Mouse (Mus musculus): ENCODE data around the gene Eml6. TPM values are rescaled to one million over a fixed set of nuclear protein-coding genes. Genes with fewer than 3 reads are reported as not detected.

The Eml6 gene
- polyA plus RNA-seq, 2 experiments, result 0.09 to 0.55 TPM

DNA sequence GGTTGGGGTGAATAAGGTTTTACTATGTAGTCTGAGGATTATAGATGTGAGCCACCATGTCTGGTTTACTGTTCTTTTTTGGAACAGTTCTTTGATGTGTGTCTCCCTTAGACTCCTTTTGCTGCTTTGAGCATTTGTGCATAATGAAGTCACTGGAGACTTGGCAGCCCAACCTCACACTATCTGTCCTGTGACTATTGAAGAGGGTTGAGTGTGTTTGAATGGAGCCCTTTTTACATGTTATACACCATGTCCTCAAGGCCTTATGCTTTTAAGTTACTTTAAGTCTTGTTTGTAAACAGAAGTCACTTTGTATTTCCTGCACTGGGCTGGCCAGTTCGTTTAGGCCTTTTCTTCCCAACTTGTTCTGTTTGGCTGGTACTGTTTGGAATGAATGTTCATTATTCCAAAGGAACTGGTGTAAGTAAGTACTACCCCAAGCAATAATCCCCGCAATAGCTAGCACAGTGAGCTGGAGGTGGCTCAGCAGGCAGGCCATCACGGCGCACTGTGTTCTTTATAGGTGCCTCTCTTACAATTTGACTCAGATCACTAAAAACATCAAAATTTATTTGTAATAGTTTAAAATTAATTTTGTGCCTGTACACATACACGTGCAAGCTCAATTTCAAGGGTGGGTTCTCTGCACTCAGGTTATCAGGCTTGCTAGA, 280.9 kb downstream of the Eml6 start:
- no peak overlapping the region for H3K4me3 ChIP-seq (ENCODE audit: insufficient read depth in 1 of 2, low read depth in 2 of 2, low read length in 2 of 2)
- no peaks in the 10 kb centered on the region for H3K4me1 ChIP-seq (replicated peaks; ENCODE audit: control insufficient read depth in 2 of 2, insufficient read depth in 2 of 2, low read length in 1 of 2)
- no peak for ATAC-seq (ENCODE audit: insufficient read depth)
- WGBS (ENCODE audit: insufficient replicate concordance), result 78% methylated on average over 5 of the region's 5 CpGs
- H3K9me3 ChIP-seq (ENCODE audit: control insufficient read depth, low read length), result no peaks in the 10 kb centered on the region
- no peaks in the 10 kb centered on the region for H3K27me3 ChIP-seq (ENCODE audit: control insufficient read depth, insufficient read depth, low read length)
- no peaks in the 10 kb centered on the region; the same call in 1 of the 2 replicates for H3K36me3 ChIP-seq (replicated peaks; ENCODE audit: control insufficient read depth, insufficient read depth, low read depth)
- no peak overlapping the region for H3K27ac ChIP-seq
- TF ChIP-seq CTCF (IDR thresholded peaks at IDR 0.05; ENCODE audit: low read depth) (no peak), EP300 (IDR thresholded peaks at IDR 0.05; ENCODE audit: low read depth) (no peak)
- DNase-seq (ENCODE audit: low read depth in 3 of 3, low spot score in 3 of 3), result no peak
- no peak overlapping the region for H3K9ac ChIP-seq (replicated peaks)
- no peak overlapping the region for H3K4me2 ChIP-seq (ENCODE audit: low read depth)

DNA sequence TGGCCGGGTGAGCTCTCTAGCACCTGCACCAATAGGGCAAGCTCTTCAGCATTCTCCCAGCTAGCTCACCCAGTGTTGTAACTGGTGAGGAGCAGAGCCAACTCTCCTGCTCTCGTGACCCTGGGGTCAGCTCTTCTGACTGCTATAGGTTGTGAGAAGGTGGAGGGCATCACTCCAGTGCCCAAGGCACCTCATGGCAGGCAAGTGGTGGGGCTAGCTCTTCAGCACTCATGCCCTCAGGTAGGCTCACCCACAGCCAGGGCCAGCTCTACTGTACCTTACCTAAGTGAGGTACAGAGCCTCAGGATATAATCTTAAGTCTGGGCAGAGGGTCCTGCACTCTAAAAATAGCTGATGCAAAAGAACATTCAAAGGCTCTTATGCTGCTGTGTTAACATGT, 286.1 kb downstream of the Eml6 start:
- ATAC-seq (ENCODE audit: insufficient read depth) (no peak), DNase-seq (ENCODE audit: low read depth in 3 of 3, low spot score in 3 of 3) (no peak)
- no peak for TF ChIP-seq EP300 (IDR thresholded peaks at IDR 0.05; ENCODE audit: low read depth)
- no peak for TF ChIP-seq CTCF (IDR thresholded peaks at IDR 0.05; ENCODE audit: low read depth)
- no peaks in the 10 kb centered on the region; the same call in 1 of the 2 replicates for H3K36me3 ChIP-seq (replicated peaks; ENCODE audit: control insufficient read depth, insufficient read depth, low read depth)
- WGBS (ENCODE audit: insufficient replicate concordance), result 77% methylated on average over 2 of the region's 2 CpGs
- H3K9ac ChIP-seq (replicated peaks), result no peak overlapping the region
- no peak overlapping the region for H3K4me3 ChIP-seq (ENCODE audit: insufficient read depth in 1 of 2, low read depth in 2 of 2, low read length in 2 of 2)
- no peaks in the 10 kb centered on the region for H3K27me3 ChIP-seq (ENCODE audit: control insufficient read depth, insufficient read depth, low read length)
- H3K4me1 ChIP-seq (replicated peaks; ENCODE audit: control insufficient read depth in 2 of 2, insufficient read depth in 2 of 2, low read length in 1 of 2), result no peaks in the 10 kb centered on the region
- H3K9me3 ChIP-seq (ENCODE audit: control insufficient read depth, low read length), result no peaks in the 10 kb centered on the region
- H3K27ac ChIP-seq, result no peak overlapping the region
- no peak overlapping the region for H3K4me2 ChIP-seq (ENCODE audit: low read depth)

DNA sequence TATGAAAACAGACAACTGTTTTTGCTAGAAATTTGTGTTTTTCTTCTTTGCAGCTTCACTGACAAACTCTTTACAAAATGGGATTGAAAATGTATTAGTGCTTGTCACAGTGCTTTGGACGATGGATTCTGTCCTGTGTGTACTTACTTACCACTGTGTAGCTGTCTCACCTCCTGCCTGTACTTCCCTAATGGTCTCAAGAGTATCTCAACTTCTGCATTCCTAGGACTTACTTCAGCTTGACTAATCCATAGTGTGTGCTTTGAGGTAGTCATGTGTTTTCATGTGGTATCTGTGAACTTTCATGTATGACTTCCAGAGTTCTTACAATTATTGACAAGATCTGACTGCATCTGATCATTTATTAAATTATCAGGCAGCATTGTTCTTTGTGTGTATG, 297.9 kb downstream of the Eml6 start:
- H3K9ac ChIP-seq (replicated peaks), result no peak overlapping the region
- no peak for ATAC-seq (ENCODE audit: insufficient read depth)
- H3K9me3 ChIP-seq (ENCODE audit: control insufficient read depth, low read length), result no peaks in the 10 kb centered on the region
- no peaks in the 10 kb centered on the region for H3K27me3 ChIP-seq (ENCODE audit: control insufficient read depth, insufficient read depth, low read length)
- no peak overlapping the region for H3K4me2 ChIP-seq (ENCODE audit: low read depth)
- TF ChIP-seq CTCF (IDR thresholded peaks at IDR 0.05; ENCODE audit: low read depth) (no peak), EP300 (IDR thresholded peaks at IDR 0.05; ENCODE audit: low read depth) (no peak)
- no peak overlapping the region for H3K27ac ChIP-seq
- DNase-seq (ENCODE audit: low read depth in 3 of 3, low spot score in 3 of 3), result no peak
- no peaks in the 10 kb centered on the region for H3K4me1 ChIP-seq (replicated peaks; ENCODE audit: control insufficient read depth in 2 of 2, insufficient read depth in 2 of 2, low read length in 1 of 2)
- no peak overlapping the region for H3K4me3 ChIP-seq (ENCODE audit: insufficient read depth in 1 of 2, low read depth in 2 of 2, low read length in 2 of 2)
- WGBS (ENCODE audit: insufficient replicate concordance), result 30% methylated on average over 1 of the region's 1 CpGs
- H3K36me3 ChIP-seq (replicated peaks; ENCODE audit: control insufficient read depth, insufficient read depth, low read depth), result no peaks in the 10 kb centered on the region

DNA sequence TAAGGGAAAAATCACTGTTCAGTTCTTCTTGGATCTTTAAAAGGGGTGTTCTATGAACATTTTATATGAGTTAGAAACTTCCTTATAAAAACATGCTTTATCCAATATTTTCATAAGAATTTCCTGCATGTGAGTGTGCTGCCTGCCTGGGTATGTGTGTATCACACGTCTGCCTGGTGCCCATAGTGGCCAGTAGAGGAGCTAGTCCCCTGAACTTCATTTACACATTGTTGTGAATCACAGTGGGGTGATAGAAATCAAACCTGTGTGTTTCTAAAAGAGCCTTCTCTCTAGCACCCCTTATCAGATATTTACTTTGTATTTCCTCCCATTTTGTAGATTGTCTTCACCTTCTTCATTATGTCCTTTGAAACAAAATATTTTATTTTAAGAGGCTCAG, 300.2 kb downstream of the Eml6 start:
- no peak for DNase-seq (ENCODE audit: low read depth in 3 of 3, low spot score in 3 of 3)
- 73% methylated on average over 1 of the region's 1 CpGs for WGBS (ENCODE audit: insufficient replicate concordance)
- no peak overlapping the region for H3K4me3 ChIP-seq (ENCODE audit: insufficient read depth in 1 of 2, low read depth in 2 of 2, low read length in 2 of 2)
- H3K36me3 ChIP-seq (replicated peaks; ENCODE audit: control insufficient read depth, insufficient read depth, low read depth), result no peaks in the 10 kb centered on the region
- H3K4me1 ChIP-seq (replicated peaks; ENCODE audit: control insufficient read depth in 2 of 2, insufficient read depth in 2 of 2, low read length in 1 of 2), result no peaks in the 10 kb centered on the region
- no peaks in the 10 kb centered on the region for H3K9me3 ChIP-seq (ENCODE audit: control insufficient read depth, low read length)
- no peak overlapping the region for H3K27ac ChIP-seq
- H3K4me2 ChIP-seq (ENCODE audit: low read depth), result no peak overlapping the region
- H3K9ac ChIP-seq (replicated peaks), result no peak overlapping the region
- no peak for ATAC-seq (ENCODE audit: insufficient read depth)
- no peaks in the 10 kb centered on the region for H3K27me3 ChIP-seq (ENCODE audit: control insufficient read depth, insufficient read depth, low read length)
- TF ChIP-seq CTCF (IDR thresholded peaks at IDR 0.05; ENCODE audit: low read depth) (no peak), EP300 (IDR thresholded peaks at IDR 0.05; ENCODE audit: low read depth) (no peak)

DNA sequence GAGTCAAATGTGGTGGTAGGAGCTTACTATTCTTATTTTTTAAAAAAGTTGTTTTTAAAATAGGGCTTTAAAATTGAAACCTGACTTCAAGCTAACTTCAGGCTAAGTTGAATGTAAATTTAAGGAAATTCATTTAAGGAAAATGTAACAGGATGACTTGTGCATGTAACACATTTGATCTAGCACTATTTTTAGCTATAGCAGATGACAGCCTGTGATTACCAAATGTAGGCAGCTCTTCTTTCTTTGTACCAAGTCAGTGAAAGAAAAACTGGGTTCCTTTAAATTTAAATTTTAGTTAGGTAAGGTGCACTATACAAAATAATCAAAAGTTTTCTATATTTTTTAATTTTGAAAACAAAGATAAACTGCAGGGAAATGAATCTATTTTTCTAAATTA, 300.7 kb downstream of the Eml6 start:
- no peak overlapping the region for H3K4me3 ChIP-seq (ENCODE audit: insufficient read depth in 1 of 2, low read depth in 2 of 2, low read length in 2 of 2)
- H3K36me3 ChIP-seq (replicated peaks; ENCODE audit: control insufficient read depth, insufficient read depth, low read depth), result no peaks in the 10 kb centered on the region
- no peak for ATAC-seq (ENCODE audit: insufficient read depth)
- H3K9ac ChIP-seq (replicated peaks), result no peak overlapping the region
- TF ChIP-seq EP300 (IDR thresholded peaks at IDR 0.05; ENCODE audit: low read depth) (no peak), CTCF (IDR thresholded peaks at IDR 0.05; ENCODE audit: low read depth) (no peak)
- H3K27ac ChIP-seq, result no peak overlapping the region
- no peak overlapping the region for H3K4me2 ChIP-seq (ENCODE audit: low read depth)
- H3K4me1 ChIP-seq (replicated peaks; ENCODE audit: control insufficient read depth in 2 of 2, insufficient read depth in 2 of 2, low read length in 1 of 2), result no peaks in the 10 kb centered on the region
- H3K27me3 ChIP-seq (ENCODE audit: control insufficient read depth, insufficient read depth, low read length), result no peaks in the 10 kb centered on the region
- no peak for DNase-seq (ENCODE audit: low read depth in 3 of 3, low spot score in 3 of 3)
- H3K9me3 ChIP-seq (ENCODE audit: control insufficient read depth, low read length), result no peaks in the 10 kb centered on the region
